Mouse (Mus musculus): ENCODE results near the gene Slc46a3. TPM values are rescaled to one million over a fixed set of nuclear protein-coding genes. Genes with fewer than 3 reads are reported as not detected.

Slc46a3 gene
- polyA plus RNA-seq, 1 experiment from 2014 or later: 2.9 TPM

- Histone ChIP-seq H3K27ac (peak within 1 kb of the TSS; percentile 88), H3K27me3 (no peaks in the 10 kb centered on the region), H3K4me2 (peak within 1 kb of the TSS; percentile 79), H3K9me3 (no peaks in the 10 kb centered on the region), H3K9ac (peak within 1 kb of the TSS; percentile 86), H3K4me3 (peak within 1 kb of the TSS; percentile 91), H3K36me3 (peaks cover 29% of the 10 kb centered on the region), H3K4me1 (peaks cover 12% of the 10 kb centered on the region)
- ATAC-seq (ENCODE audit: insufficient number of reproducible peaks, low FRiP score, low TSS enrichment, low read depth): peak; percentile 87
- WGBS: under 1% methylated on average over 67 of the region's 68 CpGs
These were observed 34.0 kb downstream of the Slc46a3 start, which contains the start of gene Pomp for GRCm38 (mm10) chr5:147860449-147861261. Pomp (plus strand) TSS chr5:147860461.

DNA sequence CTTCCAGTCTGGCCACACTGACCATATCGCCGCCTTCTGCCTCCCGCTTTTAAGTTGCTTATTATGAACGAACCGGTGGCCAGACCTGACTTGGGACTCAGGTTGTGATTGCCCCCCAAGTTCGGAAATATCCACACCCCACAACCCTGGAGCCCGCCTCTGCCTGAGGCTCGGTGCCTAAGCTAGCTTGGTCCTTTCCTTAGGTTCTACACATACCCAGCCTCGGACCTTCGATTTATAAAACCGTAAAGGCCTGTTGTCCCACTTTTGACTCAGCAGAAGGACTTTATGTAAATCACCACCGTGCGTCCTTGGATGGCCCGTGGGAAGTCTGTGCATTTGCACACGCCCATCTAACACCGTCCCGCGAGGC, 34.6 kb downstream of the Slc46a3 start:
- peak; percentile 54; the same call in 1 of the 2 replicates for ATAC-seq (ENCODE audit: insufficient number of reproducible peaks, low FRiP score, low TSS enrichment, low read depth)
- Histone ChIP-seq H3K27ac (peak overlapping the region; percentile 88), H3K36me3 (peaks cover 27% of the 10 kb centered on the region), H3K9ac (peak overlapping the region; percentile 86), H3K4me2 (peak overlapping the region; percentile 79), H3K9me3 (no peaks in the 10 kb centered on the region), H3K4me1 (peaks cover 12% of the 10 kb centered on the region), H3K4me3 (peak overlapping the region; percentile 91), H3K27me3 (no peaks in the 10 kb centered on the region)
- under 1% methylated on average over 18 of the region's 18 CpGs for WGBS

GRCm38 (mm10) chr5:147850194-147850593, 44.4 kb downstream of the Slc46a3 start:
- H3K4me3 ChIP-seq: no peak overlapping the region
- ATAC-seq (ENCODE audit: insufficient number of reproducible peaks, low FRiP score, low TSS enrichment, low read depth): no peak
- H3K9me3 ChIP-seq: no peaks in the 10 kb centered on the region
- peaks cover 3% of the 10 kb centered on the region; the same call in 1 of the 2 replicates for H3K4me1 ChIP-seq
- no peak overlapping the region for H3K9ac ChIP-seq
- no peak overlapping the region for H3K27ac ChIP-seq
- no peaks in the 10 kb centered on the region for H3K36me3 ChIP-seq
- no peaks in the 10 kb centered on the region for H3K27me3 ChIP-seq
- 69% methylated on average over 7 of the region's 7 CpGs for WGBS
- H3K4me2 ChIP-seq: no peak overlapping the region

DNA sequence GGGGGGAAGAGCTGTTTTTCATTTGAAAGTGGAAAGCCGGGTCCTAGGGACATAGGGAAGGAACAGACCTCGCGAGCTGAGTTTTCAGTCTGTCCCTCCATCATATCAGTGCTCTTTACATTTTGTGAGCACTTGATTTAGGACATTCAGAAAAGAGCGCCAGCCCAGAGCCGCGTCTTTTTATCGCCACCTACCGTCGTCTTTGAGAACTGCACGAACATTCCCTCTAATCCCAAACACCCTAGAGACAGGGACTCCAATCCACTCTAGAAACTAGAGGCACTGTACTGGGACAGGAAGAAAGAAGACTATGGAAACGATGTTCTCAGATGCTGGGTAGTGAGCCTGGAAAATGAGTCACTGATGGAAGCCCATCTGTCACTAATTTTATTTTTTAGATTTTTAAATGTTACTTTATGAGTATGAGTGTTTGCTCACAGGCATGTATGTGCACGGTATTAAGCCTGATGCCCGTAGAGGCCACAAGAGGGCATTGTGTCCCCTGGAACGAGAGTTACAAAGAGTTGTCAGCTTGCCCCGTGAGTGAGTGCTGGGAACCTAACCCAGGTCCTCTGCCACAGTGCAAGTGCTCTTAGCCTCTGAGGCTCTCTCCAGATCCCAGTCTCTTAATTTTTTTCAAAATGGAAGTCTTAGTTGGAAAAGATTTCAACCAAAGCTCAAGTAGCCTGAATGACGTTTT, 46.3 kb downstream of the Slc46a3 start:
- H3K36me3 ChIP-seq: no peaks in the 10 kb centered on the region
- H3K27me3 ChIP-seq: no peaks in the 10 kb centered on the region
- no peak overlapping the region for H3K27ac ChIP-seq
- ATAC-seq (ENCODE audit: insufficient number of reproducible peaks, low FRiP score, low TSS enrichment, low read depth): no peak
- 23% methylated on average over 16 of the region's 16 CpGs for WGBS
- H3K4me1 ChIP-seq: peaks cover 3% of the 10 kb centered on the region; the same call in 1 of the 2 replicates
- no peak overlapping the region for H3K4me3 ChIP-seq
- no peak overlapping the region for H3K9ac ChIP-seq
- H3K9me3 ChIP-seq: no peaks in the 10 kb centered on the region
- no peak overlapping the region for H3K4me2 ChIP-seq

- H3K4me3 ChIP-seq: no peak overlapping the region
- peaks cover 3% of the 10 kb centered on the region; the same call in 1 of the 2 replicates for H3K4me1 ChIP-seq
- no peak overlapping the region for H3K4me2 ChIP-seq
- no peaks in the 10 kb centered on the region for H3K27me3 ChIP-seq
- no peak overlapping the region for H3K9ac ChIP-seq
- ATAC-seq (ENCODE audit: insufficient number of reproducible peaks, low FRiP score, low TSS enrichment, low read depth): no peak
- no peak overlapping the region for H3K27ac ChIP-seq
- H3K9me3 ChIP-seq: no peaks in the 10 kb centered on the region
- H3K36me3 ChIP-seq: no peaks in the 10 kb centered on the region
- 38% methylated on average over 5 of the region's 5 CpGs for WGBS
These were observed 47.3 kb downstream of the Slc46a3 start for GRCm38 (mm10) chr5:147847361-147847760.

- Histone ChIP-seq H3K9me3 (no peaks in the 10 kb centered on the region), H3K27me3 (no peaks in the 10 kb centered on the region), H3K27ac (no peak overlapping the region), H3K4me1 (peaks cover 3% of the 10 kb centered on the region; the same call in 1 of the 2 replicates), H3K4me2 (no peak overlapping the region), H3K9ac (no peak overlapping the region), H3K36me3 (no peaks in the 10 kb centered on the region), H3K4me3 (no peak overlapping the region)
- WGBS: 60% methylated on average over 3 of the region's 3 CpGs
- no peak for ATAC-seq (ENCODE audit: insufficient number of reproducible peaks, low FRiP score, low TSS enrichment, low read depth)
These were observed 49.3 kb downstream of the Slc46a3 start for GRCm38 (mm10) chr5:147845319-147845718.

- Histone ChIP-seq H3K9me3 (no peaks in the 10 kb centered on the region), H3K27ac (no peak overlapping the region), H3K27me3 (no peaks in the 10 kb centered on the region), H3K4me2 (no peak overlapping the region), H3K4me1 (peaks cover 3% of the 10 kb centered on the region; the same call in 1 of the 2 replicates), H3K36me3 (no peaks in the 10 kb centered on the region), H3K9ac (no peak overlapping the region), H3K4me3 (no peak overlapping the region)
- 59% methylated on average over 6 of the region's 7 CpGs for WGBS
- no peak for ATAC-seq (ENCODE audit: insufficient number of reproducible peaks, low FRiP score, low TSS enrichment, low read depth)
These were observed 51.3 kb downstream of the Slc46a3 start for GRCm38 (mm10) chr5:147843340-147843739.

DNA sequence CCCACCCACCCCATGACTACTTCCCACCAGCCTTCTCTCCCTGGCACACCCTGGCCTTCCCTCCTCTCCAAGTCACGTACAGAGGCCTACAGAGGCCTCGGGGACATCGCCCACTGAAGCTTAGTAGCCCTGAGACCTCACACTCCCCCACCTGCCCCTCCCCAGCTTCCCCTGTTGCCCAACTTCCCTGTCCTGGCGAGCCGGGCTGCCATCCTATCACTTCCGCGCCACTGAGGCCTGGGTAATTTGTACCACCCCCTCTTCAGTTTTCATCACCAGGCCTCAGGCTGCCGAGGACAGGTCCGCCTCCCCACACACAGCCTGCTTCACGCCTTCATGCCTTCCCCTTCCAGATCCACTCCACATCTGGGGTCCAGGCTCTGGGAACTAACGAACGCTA, 55.2 kb downstream of the Slc46a3 start:
- no peak overlapping the region for H3K4me2 ChIP-seq
- ATAC-seq (ENCODE audit: insufficient number of reproducible peaks, low FRiP score, low TSS enrichment, low read depth): no peak

DNA sequence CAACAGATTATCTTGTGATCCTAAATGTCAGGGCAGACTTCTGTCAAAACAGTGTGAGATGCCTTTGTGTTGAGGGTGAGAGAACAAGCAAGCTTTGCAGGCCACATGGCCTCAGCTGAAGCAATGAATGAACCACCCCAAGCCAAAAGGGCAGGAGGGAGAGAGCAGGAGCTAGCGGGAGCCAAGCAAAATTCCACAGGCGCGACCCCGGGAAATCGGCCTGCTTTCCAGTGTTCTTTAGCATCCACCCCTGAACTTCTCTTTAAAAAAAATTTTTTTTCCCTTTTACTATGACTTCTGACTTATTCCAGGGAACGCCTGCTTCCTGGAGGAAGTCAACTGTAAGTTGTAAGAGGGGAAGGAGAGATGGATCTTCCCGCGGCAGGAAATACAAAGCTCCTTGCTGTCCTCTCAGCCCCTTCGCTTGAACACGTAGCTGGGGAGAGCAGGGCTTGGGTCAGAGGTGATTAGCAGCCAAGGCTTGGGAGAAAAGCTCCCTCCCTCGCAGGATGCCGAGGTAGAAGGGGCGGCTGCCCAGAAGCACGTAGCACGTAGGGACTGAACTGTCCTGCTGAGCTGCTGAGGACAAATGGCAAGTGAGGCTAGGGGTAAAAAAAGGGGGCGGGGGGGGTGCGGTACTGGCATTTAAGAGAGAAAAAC, 59.6 kb downstream of the Slc46a3 start:
- Histone ChIP-seq H3K27ac (no peak overlapping the region), H3K4me2 (peak overlapping the region; percentile 20), H3K9ac (no peak overlapping the region), H3K27me3 (no peaks in the 10 kb centered on the region), H3K9me3 (no peaks in the 10 kb centered on the region), H3K36me3 (no peaks in the 10 kb centered on the region), H3K4me1 (peaks cover 7% of the 10 kb centered on the region; the same call in 1 of the 2 replicates), H3K4me3 (no peak overlapping the region)
- 8% methylated on average over 17 of the region's 17 CpGs for WGBS
- ATAC-seq (ENCODE audit: insufficient number of reproducible peaks, low FRiP score, low TSS enrichment, low read depth): no peak

More for the DNA sequence above, 55.2 kb downstream of the Slc46a3 start:
- no peak overlapping the region for H3K9ac ChIP-seq
- H3K4me3 ChIP-seq: no peak overlapping the region
- H3K4me1 ChIP-seq: peaks cover 7% of the 10 kb centered on the region; the same call in 1 of the 2 replicates
- 68% methylated on average over 12 of the region's 12 CpGs for WGBS
- no peaks in the 10 kb centered on the region for H3K36me3 ChIP-seq
- no peaks in the 10 kb centered on the region for H3K27me3 ChIP-seq
- no peaks in the 10 kb centered on the region for H3K9me3 ChIP-seq
- no peak overlapping the region for H3K27ac ChIP-seq

DNA sequence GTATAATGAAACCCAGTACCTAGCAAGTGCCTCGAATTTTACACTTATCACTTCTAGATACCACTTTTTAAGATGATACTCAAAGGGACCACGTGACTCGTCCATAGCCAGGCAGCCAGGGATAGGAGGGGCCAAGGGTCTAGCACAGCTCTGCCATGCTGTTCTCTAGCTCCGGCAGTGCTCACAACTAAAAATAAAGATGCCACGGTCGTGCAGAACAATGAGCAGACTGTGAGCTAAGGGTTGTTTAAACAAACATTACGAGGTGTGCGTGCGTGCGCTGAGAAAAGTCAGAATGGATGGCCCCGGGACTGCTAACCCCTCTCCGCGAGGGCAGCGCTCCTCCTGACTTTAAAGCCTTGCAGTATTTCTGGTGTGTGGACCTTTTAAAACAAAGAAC, 61.8 kb downstream of the Slc46a3 start:
- Histone ChIP-seq H3K36me3 (no peaks in the 10 kb centered on the region), H3K4me1 (peaks cover 7% of the 10 kb centered on the region; the same call in 1 of the 2 replicates), H3K4me3 (no peak overlapping the region), H3K4me2 (no peak overlapping the region), H3K27me3 (no peaks in the 10 kb centered on the region), H3K9ac (no peak overlapping the region), H3K9me3 (no peaks in the 10 kb centered on the region), H3K27ac (no peak overlapping the region)
- WGBS: 46% methylated on average over 14 of the region's 14 CpGs
- ATAC-seq (ENCODE audit: insufficient number of reproducible peaks, low FRiP score, low TSS enrichment, low read depth): no peak

DNA sequence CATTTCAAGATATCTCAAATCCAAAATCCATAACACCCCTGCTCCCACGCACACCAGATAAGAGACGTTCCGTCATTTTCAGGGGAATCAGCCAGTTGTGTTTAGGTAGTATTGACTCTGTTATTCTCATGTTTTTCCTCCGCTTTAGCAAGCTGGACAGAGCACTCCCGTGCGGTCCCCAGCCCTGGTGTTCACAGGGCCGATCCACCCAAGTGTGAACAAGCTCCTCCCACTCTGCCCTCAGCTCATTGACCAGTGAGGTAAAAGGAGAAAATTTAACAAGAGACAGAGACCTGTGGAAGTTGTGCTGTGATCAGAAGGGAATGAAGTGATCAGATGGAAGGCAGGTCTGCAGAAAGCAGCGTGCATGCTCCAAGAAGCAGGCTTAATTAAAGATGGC, 65.8 kb downstream of the Slc46a3 start:
- Histone ChIP-seq H3K36me3 (no peaks in the 10 kb centered on the region), H3K4me2 (no peak overlapping the region), H3K4me3 (no peak overlapping the region), H3K9me3 (no peaks in the 10 kb centered on the region), H3K27ac (no peak overlapping the region), H3K9ac (no peak overlapping the region), H3K4me1 (peaks cover 13% of the 10 kb centered on the region), H3K27me3 (no peaks in the 10 kb centered on the region)
- WGBS: 75% methylated on average over 8 of the region's 8 CpGs
- no peak for ATAC-seq (ENCODE audit: insufficient number of reproducible peaks, low FRiP score, low TSS enrichment, low read depth)
